Comparison of ENCODE assay signal across 31 mouse cellular contexts in the genomic region with DNA sequence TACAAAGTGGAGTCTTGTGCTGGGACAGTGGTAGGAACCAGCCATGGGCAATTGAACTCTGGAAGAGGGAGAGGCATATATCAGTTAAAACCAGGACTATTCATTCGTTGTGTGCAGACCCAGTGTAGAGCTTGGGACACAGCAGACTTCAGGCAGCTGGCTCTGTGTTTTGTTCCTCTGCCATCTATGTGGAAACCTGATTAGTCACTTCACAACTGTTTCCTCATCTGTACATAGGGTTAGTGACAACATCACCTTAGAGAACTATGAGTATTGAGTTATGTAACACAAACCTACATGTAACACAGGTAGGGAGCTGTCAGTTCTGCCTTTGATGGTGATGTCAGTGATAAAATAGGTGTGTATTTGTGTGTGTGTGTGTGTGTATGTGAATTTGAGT. TPM values are rescaled to one million over a fixed set of nuclear protein-coding genes. Genes with fewer than 3 reads are reported as not detected.
DNase-seq lines count a peak whose midpoint lies in the region; ATAC-seq and TF ChIP-seq lines count a peak whose summit lies in the region.
"Had no signal": no experiment of that assay in that cellular context is flagged by ENCODE, and none has a peak within 500 bp of the region (broad histone marks: within the 10 kb centered on the region; RNA-seq: fewer than 3 reads in every experiment).

No protein-coding gene starts in this region.

- 50% methylated on average over 1 of the region's 1 CpGs for WGBS in lung, postnatal 0 days
- WGBS in forebrain, embryonic 11.5 days, result 65% methylated on average over 1 of the region's 1 CpGs

- no peak for TF ChIP-seq EP300 in lung, postnatal 0 days (IDR thresholded peaks at IDR 0.05)

- H3K4me3 ChIP-seq in lung, postnatal 0 days (ENCODE audit: low read depth, low read length), result no peak overlapping the region
- no peak overlapping the region for H3K4me3 ChIP-seq in forebrain, embryonic 11.5 days (ENCODE audit: low read depth, low read length)
- H3K4me3 ChIP-seq: embryonic facial prominence, embryonic 10.5 days; embryonic facial prominence, embryonic 13.5 days; erythroblast, embryonic 14.5 days; forebrain, embryonic 13.5 days; heart, embryonic 12.5 days; heart, embryonic 15.5 days; hindbrain, embryonic 10.5 days; hindbrain, embryonic 13.5 days; intestine, embryonic 15.5 days had no signal

- DNase-seq in lung, postnatal 0 days (ENCODE audit: low spot score), result peak; percentile 8
- DNase-seq in lung, postnatal 14 days, result no peak
- no peak for DNase-seq in forebrain, embryonic 11.5 days (ENCODE audit: low spot score)
- no peak for DNase-seq in adipocyte (ENCODE audit: low spot score)
- DNase-seq: adrenal gland, adult 8-10 months; adrenal gland, postnatal 25 days; cerebellum, adult 18-20 months; cerebellum, adult 9-10 months; cerebellum, postnatal 25 days; embryo, embryonic 11 days; gastrocnemius, postnatal 10 days; gastrocnemius, postnatal 36 days; heart, adult 18-20 months; heart, postnatal 10 days; heart, postnatal 36 days had no signal

- no peaks in the 10 kb centered on the region for H3K27me3 ChIP-seq in lung, postnatal 0 days (replicated peaks; ENCODE audit: insufficient read depth, low read length)
- H3K27me3 ChIP-seq in forebrain, embryonic 11.5 days (ENCODE audit: control insufficient read depth, insufficient read depth, low read length), result no peaks in the 10 kb centered on the region
- H3K27me3 ChIP-seq: embryonic facial prominence, embryonic 13.5 days; forebrain, embryonic 13.5 days; heart, embryonic 12.5 days; heart, embryonic 15.5 days; hindbrain, embryonic 13.5 days; intestine, embryonic 15.5 days had no signal

- no peak overlapping the region for H3K27ac ChIP-seq in lung, postnatal 0 days (ENCODE audit: low read length)
- no peak overlapping the region for H3K27ac ChIP-seq in forebrain, embryonic 11.5 days (ENCODE audit: low read depth, low read length)
- H3K27ac ChIP-seq: embryonic facial prominence, embryonic 10.5 days; embryonic facial prominence, embryonic 13.5 days; forebrain, embryonic 13.5 days; heart, embryonic 15.5 days; hindbrain, embryonic 10.5 days; hindbrain, embryonic 13.5 days; intestine, embryonic 15.5 days had no signal

- H3K4me2 ChIP-seq in lung, postnatal 0 days (replicated peaks; ENCODE audit: low read depth, low read length), result no peak overlapping the region
- no peak overlapping the region for H3K4me2 ChIP-seq in forebrain, embryonic 11.5 days (ENCODE audit: low read depth, low read length, severe bottlenecking)
- H3K4me2 ChIP-seq: embryonic facial prominence, embryonic 13.5 days; forebrain, embryonic 13.5 days; heart, embryonic 12.5 days; heart, embryonic 15.5 days; hindbrain, embryonic 13.5 days; intestine, embryonic 15.5 days had no signal

- TF ChIP-seq CTCF in lung, postnatal 0 days (IDR thresholded peaks at IDR 0.05), result no peak

- H3K4me1 ChIP-seq in lung, postnatal 0 days (ENCODE audit: insufficient read depth, low read depth, low read length), result no peaks in the 10 kb centered on the region
- H3K4me1 ChIP-seq in forebrain, embryonic 11.5 days (replicated peaks; ENCODE audit: control insufficient read depth, insufficient read depth, low read length), result no peaks in the 10 kb centered on the region
- H3K4me1 ChIP-seq: embryonic facial prominence, embryonic 10.5 days; embryonic facial prominence, embryonic 13.5 days; forebrain, embryonic 13.5 days; heart, embryonic 12.5 days; heart, embryonic 15.5 days; hindbrain, embryonic 10.5 days; hindbrain, embryonic 13.5 days; intestine, embryonic 15.5 days had no signal

- no peak for ATAC-seq in lung, postnatal 0 days
- peak; percentile 71 for ATAC-seq in granulocyte monocyte progenitor cell, adult 5-6 weeks (replicated peaks; ENCODE audit: poor library complexity, severe bottlenecking)
- ATAC-seq in neutrophil, adult 5-6 weeks (ENCODE audit: extremely low read depth, insufficient number of reproducible peaks, low FRiP score, poor library complexity, severe bottlenecking), result peak; percentile 99
- ATAC-seq in forebrain, embryonic 11.5 days (replicated peaks; ENCODE audit: low FRiP score), result no peak
- ATAC-seq: CD4-positive, CD25-positive, alpha-beta regulatory T cell, adult 4 months; forebrain, embryonic 13.5 days; forebrain, embryonic 16.5 days; hindbrain, embryonic 16.5 days; intestine, embryonic 15.5 days had no signal

- H3K9me3 ChIP-seq in lung, postnatal 0 days (ENCODE audit: low read length), result no peaks in the 10 kb centered on the region
- H3K9me3 ChIP-seq in forebrain, embryonic 11.5 days (ENCODE audit: control insufficient read depth, low read length), result no peaks in the 10 kb centered on the region
- H3K9me3 ChIP-seq: embryonic facial prominence, embryonic 10.5 days; embryonic facial prominence, embryonic 13.5 days; forebrain, embryonic 13.5 days; heart, embryonic 15.5 days; hindbrain, embryonic 10.5 days; hindbrain, embryonic 13.5 days; intestine, embryonic 15.5 days had no signal

- H3K9ac ChIP-seq in lung, postnatal 0 days (replicated peaks; ENCODE audit: low read depth), result no peak overlapping the region
- H3K9ac ChIP-seq in forebrain, embryonic 11.5 days (ENCODE audit: low read length), result no peak overlapping the region
- H3K9ac ChIP-seq: embryonic facial prominence, embryonic 13.5 days; forebrain, embryonic 13.5 days; heart, embryonic 12.5 days; heart, embryonic 15.5 days; hindbrain, embryonic 13.5 days; intestine, embryonic 15.5 days had no signal

- H3K36me3 ChIP-seq in lung, postnatal 0 days (ENCODE audit: insufficient read depth, low read length), result no peaks in the 10 kb centered on the region
- no peaks in the 10 kb centered on the region for H3K36me3 ChIP-seq in forebrain, embryonic 11.5 days (ENCODE audit: control insufficient read depth, insufficient read depth, low read length)
- H3K36me3 ChIP-seq: embryonic facial prominence, embryonic 10.5 days; embryonic facial prominence, embryonic 13.5 days; heart, embryonic 12.5 days; heart, embryonic 15.5 days; hindbrain, embryonic 10.5 days; hindbrain, embryonic 13.5 days; intestine, embryonic 15.5 days had no signal

RNA-seq across cellular contexts. Expression of gene Nlrp1a, which starts 19.6 kb away (rescaled TPM):
- 0.12 and 0.13 TPM in 2 replicates for polyA plus RNA-seq in lung, postnatal 0 days (2015; fragmentation: Nextera tagmentation; extraction: Ambion mirVana)
- 6.4 and 7.2 TPM in 2 replicates for total RNA-seq in granulocyte monocyte progenitor cell, adult 5-6 weeks (2014; fragmentation: Nextera tagmentation)
- 12.4 and 13.6 TPM in 2 replicates for total RNA-seq in granulocyte monocyte progenitor cell, adult 5-6 weeks (2017)
- 9.9 and 12.7 TPM in 2 replicates for total RNA-seq in neutrophil, adult 5-6 weeks (2017)
- polyA plus RNA-seq in forebrain, embryonic 11.5 days (2014; fragmentation: Nextera tagmentation; extraction: Ambion mirVana), result 0.09 TPM in 1 of 2 replicates, not detected in the other
- total RNA-seq: MEL had no signal
- polyA plus RNA-seq: C2C12; erythroblast, embryonic 14.5 days; forebrain, embryonic 13.5 days; heart, embryonic 12.5 days; hindbrain, embryonic 13.5 days; hindbrain, embryonic 16.5 days had no signal

Comparison
In these comparisons a context has a peak if more than half of its experiments do, and no peak if none do; other contexts are left out.
1. ATAC-seq: peak in granulocyte monocyte progenitor cell, adult 5-6 weeks (single experiment) and neutrophil, adult 5-6 weeks (single experiment); none in lung, postnatal 0 days (single experiment) and forebrain, embryonic 11.5 days (single experiment).